Mouse (Mus musculus) lung, adult 2 months (tissue): ENCODE data around the gene Ache. TPM values are rescaled to one million over a fixed set of nuclear protein-coding genes. Genes with fewer than 3 reads are reported as not detected.
A peak's percentile ranks its signal among the peaks of the same experiment; 100 is the strongest.

ENCODE experiments used
- DNase-seq: peaks from one replicate; pipeline ENCODE4 v3.0.0; 2022
- H3K4me1 ChIP-seq: fragments of 200-500 bp; 2 replicates; pipeline ENCODE4 v1.6.1; 2011; ENCODE audit warnings: low read length; ENCODE audit not compliant: control insufficient read depth, insufficient read depth
- H3K4me3 ChIP-seq: fragments of 200-500 bp; replicated peaks from 2 replicates; pipeline ENCODE3; 2011; ENCODE audit warnings: low read depth, mild to moderate bottlenecking, control low read depth, low read length; ENCODE audit errors: extremely low read depth
- CTCF ChIP-seq: fragments of 200-500 bp; IDR thresholded peaks from 2 replicates; pipeline ENCODE4 v1.5.1; 2011; ENCODE audit warnings: mild to moderate bottlenecking, low read length, control low read depth; ENCODE audit not compliant: insufficient read depth
- POLR2A ChIP-seq: fragments of 200-500 bp; IDR thresholded peaks from 2 replicates; pipeline ENCODE4 v1.6.1; 2011; ENCODE audit warnings: low read depth, mild to moderate bottlenecking, control low read depth, low read length, borderline replicate concordance; ENCODE audit errors: extremely low read depth
- WGBS: fragments of 180-500 bp; shearing (Covaris S2); methylation state at CpG from one replicate; pipeline ENCODE4 v1.1.7; 2018; 5-methylcytosine and 5-hydroxymethylcytosine counted together
- polyA plus RNA-seq: library from polyadenylated mRNA; depleted of rRNA; stranded (reverse); fragments of >200 nt; gene quantifications from 2 replicates; pipeline ENCODE4 v1.2.3, GENCODE M21; 2012

Gene Ache
- polyA plus RNA-seq, 1 experiment = 3.3 TPM

GRCm38 (mm10) chr5:137332857-137333511, 45.7 kb downstream of the Ache start:
- no peak for TF ChIP-seq CTCF
- no peak for TF ChIP-seq POLR2A
- peak overlapping the region; percentile 73 for H3K4me3 ChIP-seq
- H3K4me1 ChIP-seq = no peaks in the 10 kb centered on the region
- WGBS = 15% methylated on average over 15 of the region's 15 CpGs
- DNase-seq = no peak

- Histone ChIP-seq H3K4me3 (peak within 1 kb of the TSS; percentile 73), H3K4me1 (no peaks in the 10 kb centered on the region)
- TF ChIP-seq POLR2A = peak; percentile 53; the same call in 1 of the 2 replicates
- peak; percentile 77 for TF ChIP-seq CTCF
- DNase-seq = peak; percentile 98
- WGBS = under 1% methylated on average over 44 of the region's 44 CpGs
Measured at GRCm38 (mm10) chr5:137333512-137334174, 46.3 kb downstream of the Ache start, which contains the start of gene Slc12a9. Slc12a9 (minus strand) TSS chr5:137333597.

GRCm38 (mm10) chr5:137334317-137334716, 47.0 kb downstream of the Ache start:
- Histone ChIP-seq H3K4me3 (no peak overlapping the region), H3K4me1 (no peaks in the 10 kb centered on the region)
- TF ChIP-seq CTCF (no peak), POLR2A (no peak)
- WGBS = 34% methylated on average over 10 of the region's 10 CpGs
- no peak for DNase-seq

GRCm38 (mm10) chr5:137335066-137335465, 47.7 kb downstream of the Ache start:
- Histone ChIP-seq H3K4me1 (peaks cover 5% of the 10 kb centered on the region; the same call in 1 of the 2 replicates), H3K4me3 (no peak overlapping the region)
- WGBS = 80% methylated on average over 6 of the region's 6 CpGs
- DNase-seq = no peak
- TF ChIP-seq POLR2A (no peak), CTCF (no peak)

- Histone ChIP-seq H3K4me3 (no peak overlapping the region), H3K4me1 (peaks cover 5% of the 10 kb centered on the region)
- 49% methylated on average over 8 of the region's 8 CpGs for WGBS
- no peak for DNase-seq
- TF ChIP-seq POLR2A = no peak
- TF ChIP-seq CTCF = no peak
Measured at GRCm38 (mm10) chr5:137337190-137337589, 49.9 kb downstream of the Ache start.

- no peak for TF ChIP-seq CTCF
- peak; percentile 77; the same call in 1 of the 2 replicates for TF ChIP-seq POLR2A
- peak overlapping the region; percentile 78 for H3K4me3 ChIP-seq
- under 1% methylated on average over 19 of the region's 19 CpGs for WGBS
- H3K4me1 ChIP-seq = peaks cover 5% of the 10 kb centered on the region
- DNase-seq = peak; percentile 83
Measured at GRCm38 (mm10) chr5:137338256-137338655, 50.9 kb downstream of the Ache start.

- peaks cover 5% of the 10 kb centered on the region for H3K4me1 ChIP-seq
- TF ChIP-seq CTCF (no peak), POLR2A (peak; percentile 17; the same call in 1 of the 2 replicates)
- H3K4me3 ChIP-seq = peak overlapping the region; percentile 78
- DNase-seq = no peak
- WGBS = under 1% methylated on average over 11 of the region's 11 CpGs
Measured at GRCm38 (mm10) chr5:137338663-137339289, 51.5 kb downstream of the Ache start.

- whole genome bisulfite sequencing = 17% methylated on average over 22 of the region's 22 CpGs
- H3K4me1 ChIP-seq = peaks cover 5% of the 10 kb centered on the region
- TF ChIP-seq CTCF (no peak), POLR2A (0 out of 2 replicates have a peak, but pooled peaks have one; percentile 23)
- peak overlapping the region; percentile 60 for H3K4me3 ChIP-seq
- DNase-seq = peak; percentile 46
Measured at GRCm38 (mm10) chr5:137339290-137339979, 52.1 kb downstream of the Ache start.

GRCm38 (mm10) chr5:137340222-137340621, 52.9 kb downstream of the Ache start:
- 67% methylated on average over 6 of the region's 6 CpGs for WGBS
- TF ChIP-seq CTCF (no peak), POLR2A (no peak)
- H3K4me1 ChIP-seq = peaks cover 5% of the 10 kb centered on the region
- no peak overlapping the region for H3K4me3 ChIP-seq
- DNase-seq = no peak
